ENCODE assay signal across 27 mouse cellular contexts in genomic region chr2:12115479-12115878, GRCm38 (mm10).
DNase-seq lines count a peak whose midpoint lies in the region; ATAC-seq and TF ChIP-seq lines count a peak whose summit lies in the region.
"Had no signal": no experiment of that assay in that cellular context is flagged by ENCODE, and none has a peak within 500 bp of the region (broad histone marks: within the 10 kb centered on the region; RNA-seq: fewer than 3 reads in every experiment).

No protein-coding gene starts in this region.

- TF ChIP-seq CTCF in kidney, postnatal 0 days (IDR thresholded peaks at IDR 0.05; ENCODE audit: low read depth): no peak
- TF ChIP-seq CTCF in MEL (IDR thresholded peaks at IDR 0.05 in 2 of 3, conservative IDR thresholded peaks at IDR 0.05 in 1 of 3; ENCODE audit: control insufficient read depth in 1 of 3, insufficient read depth in 1 of 3, low read depth in 2 of 3, low read length in 3 of 3, poor library complexity in 1 of 3, severe bottlenecking in 1 of 3): no peak

- 45% methylated on average over 2 of the region's 2 CpGs for WGBS in kidney, postnatal 0 days

- H3K27ac ChIP-seq in kidney, postnatal 0 days: 0 out of 2 replicates have a peak overlapping the region, but pooled peaks have one; percentile 28
- no peak overlapping the region for H3K27ac ChIP-seq in MEL (ENCODE audit: control insufficient read depth, low read depth, low read length)
- H3K27ac ChIP-seq: forebrain, embryonic 10.5 days; forebrain, embryonic 13.5 days; heart, embryonic 15.5 days; hindbrain, embryonic 10.5 days; hindbrain, embryonic 13.5 days had no signal

- ATAC-seq in kidney, postnatal 0 days (replicated peaks; ENCODE audit: low FRiP score, low read depth): no peak
- peak; percentile 87 for ATAC-seq in megakaryocyte, adult 5-6 weeks (ENCODE audit: poor library complexity, severe bottlenecking)
- ATAC-seq: forebrain, embryonic 13.5 days; forebrain, embryonic 16.5 days; hindbrain, embryonic 16.5 days had no signal

- no peak for TF ChIP-seq EP300 in MEL (IDR thresholded peaks at IDR 0.05; ENCODE audit: low read depth in 1 of 2, low read length in 2 of 2)

- H3K4me2 ChIP-seq in kidney, postnatal 0 days (ENCODE audit: low read length): no peak overlapping the region
- H3K4me2 ChIP-seq: forebrain, embryonic 13.5 days; heart, embryonic 12.5 days; heart, embryonic 15.5 days; hindbrain, embryonic 13.5 days had no signal

- no peaks in the 10 kb centered on the region for H3K9me3 ChIP-seq in kidney, postnatal 0 days (replicated peaks; ENCODE audit: low read length)
- no peaks in the 10 kb centered on the region for H3K9me3 ChIP-seq in MEL (replicated peaks; ENCODE audit: insufficient read depth, low read length)
- H3K9me3 ChIP-seq: forebrain, embryonic 10.5 days; forebrain, embryonic 13.5 days; heart, embryonic 12.5 days; heart, embryonic 15.5 days; hindbrain, embryonic 10.5 days; hindbrain, embryonic 13.5 days had no signal

- TF ChIP-seq POLR2A in MEL (IDR thresholded peaks at IDR 0.05; ENCODE audit: control insufficient read depth in 1 of 2, insufficient read depth in 1 of 2, low read depth in 1 of 2, low read length in 2 of 2, poor library complexity in 1 of 2): no peak

- H3K4me1 ChIP-seq in kidney, postnatal 0 days (replicated peaks; ENCODE audit: insufficient read depth, low read length): no peaks in the 10 kb centered on the region
- no peaks in the 10 kb centered on the region for H3K4me1 ChIP-seq in MEL (ENCODE audit: control insufficient read depth in 1 of 2, insufficient read depth in 2 of 2, low read length in 2 of 2)
- H3K4me1 ChIP-seq: forebrain, embryonic 10.5 days; forebrain, embryonic 13.5 days; heart, embryonic 12.5 days; heart, embryonic 15.5 days; hindbrain, embryonic 10.5 days; hindbrain, embryonic 13.5 days had no signal

- H3K79me2 ChIP-seq in MEL (ENCODE audit: control insufficient read depth, insufficient read depth, low read length, poor library complexity): no peaks in the 10 kb centered on the region

- H3K4me3 ChIP-seq in kidney, postnatal 0 days (replicated peaks; ENCODE audit: low read depth, low read length): no peak overlapping the region
- H3K4me3 ChIP-seq in MEL (ENCODE audit: control insufficient read depth in 1 of 2, insufficient read depth in 1 of 2, low read depth in 2 of 2, low read length in 2 of 2): no peak overlapping the region
- H3K4me3 ChIP-seq: forebrain, embryonic 10.5 days; forebrain, embryonic 13.5 days; heart, embryonic 12.5 days; heart, embryonic 15.5 days; hindbrain, embryonic 10.5 days; hindbrain, embryonic 13.5 days had no signal

- no peak for DNase-seq in kidney, postnatal 0 days (ENCODE audit: low spot score)
- no peak for DNase-seq in kidney, adult 8-10 months
- DNase-seq in MEL (ENCODE audit: low read depth, low spot score) (peak; percentile 40), MEL-GATA-1-ER (ENCODE audit: extremely low read depth, low read depth) (peak; percentile 10)
- DNase-seq in thymus, adult 18-20 months: no peak
- DNase-seq in right cerebral cortex, postnatal 4 days: no peak
- no peak for DNase-seq in heart, adult 9 months (ENCODE audit: low spot score in 2 of 2)
- DNase-seq: adrenal gland, adult 2 months; adrenal gland, postnatal 14 days; cerebellum, adult 11 months; cerebellum, adult 2 months; cerebellum, adult 9-11 months; cerebellum, postnatal 25 days; gastrocnemius, postnatal 10 days; gastrocnemius, postnatal 36 days; heart, adult 11 months; heart, postnatal 10 days; heart, postnatal 36 days had no signal

- H3K36me3 ChIP-seq in kidney, postnatal 0 days (ENCODE audit: insufficient read depth, low read length): no peaks in the 10 kb centered on the region
- no peaks in the 10 kb centered on the region for H3K36me3 ChIP-seq in MEL (ENCODE audit: control insufficient read depth in 1 of 2, insufficient read depth in 2 of 2, low read length in 2 of 2)
- H3K36me3 ChIP-seq: forebrain, embryonic 10.5 days; heart, embryonic 15.5 days; hindbrain, embryonic 10.5 days; hindbrain, embryonic 13.5 days had no signal

- H3K9ac ChIP-seq in kidney, postnatal 0 days (ENCODE audit: low read depth, low read length): no peak overlapping the region
- no peak overlapping the region for H3K9ac ChIP-seq in MEL (ENCODE audit: control insufficient read depth, low read depth, low read length, poor library complexity, severe bottlenecking)
- H3K9ac ChIP-seq: forebrain, embryonic 13.5 days; heart, embryonic 12.5 days; heart, embryonic 15.5 days; hindbrain, embryonic 13.5 days had no signal

- no peaks in the 10 kb centered on the region for H3K27me3 ChIP-seq in kidney, postnatal 0 days (ENCODE audit: insufficient read depth, low read length)
- H3K27me3 ChIP-seq in MEL (ENCODE audit: control insufficient read depth in 1 of 2, insufficient read depth in 2 of 2, low read length in 2 of 2): no peaks in the 10 kb centered on the region
- H3K27me3 ChIP-seq: forebrain, embryonic 13.5 days; heart, embryonic 12.5 days; heart, embryonic 15.5 days; hindbrain, embryonic 13.5 days had no signal

- no peak for TF ChIP-seq RAD21 in MEL (IDR thresholded peaks at IDR 0.05; ENCODE audit: low read depth, low read length)

TF ChIP-seq in MEL, 35 proteins besides CTCF, POLR2A, EP300 and RAD21:
- TF ChIP-seq NRF1 (IDR thresholded peaks at IDR 0.05; ENCODE audit: insufficient read depth, low read depth, low read length, poor library complexity, severe bottlenecking) (no peak), MEF2A (IDR thresholded peaks at IDR 0.05; ENCODE audit: extremely low read depth, insufficient replicate concordance, low read depth, low read length, poor library complexity, severe bottlenecking) (peak; percentile 86; the same call in 1 of the 2 replicates), ZNF384 (IDR thresholded peaks at IDR 0.05; ENCODE audit: low read depth, low read length) (peak; percentile 40; the same call in 1 of the 2 replicates), POLR2AphosphoS2 (IDR thresholded peaks at IDR 0.05; ENCODE audit: low read length) (no peak), RCOR1 (IDR thresholded peaks at IDR 0.05; ENCODE audit: low read depth, low read length) (no peak), GATA1 (IDR thresholded peaks at IDR 0.05; ENCODE audit: low read depth, low read length) (0 out of 2 replicates have a peak, but pooled peaks have one; percentile 3), ELF1 (IDR thresholded peaks at IDR 0.05; ENCODE audit: low read depth, low read length) (no peak)

Comparison
In these comparisons a context has a peak if more than half of its experiments do, and no peak if none do; other contexts are left out.
1. DNase-seq: peak in MEL (single experiment) and MEL-GATA-1-ER (single experiment); none in kidney, postnatal 0 days (single experiment), kidney, adult 8-10 months (0 of 2), thymus, adult 18-20 months (0 of 2), right cerebral cortex, postnatal 4 days (single experiment) and heart, adult 9 months (0 of 2).